Mouse (Mus musculus): ENCODE measurements at regions not wholly inside any gene's neighbourhood (a gene's known extent, or its start where the extent isn't known, plus 50 kb on each side); places are given as distances from the start of the nearest gene placed in this dataset.

DNA sequence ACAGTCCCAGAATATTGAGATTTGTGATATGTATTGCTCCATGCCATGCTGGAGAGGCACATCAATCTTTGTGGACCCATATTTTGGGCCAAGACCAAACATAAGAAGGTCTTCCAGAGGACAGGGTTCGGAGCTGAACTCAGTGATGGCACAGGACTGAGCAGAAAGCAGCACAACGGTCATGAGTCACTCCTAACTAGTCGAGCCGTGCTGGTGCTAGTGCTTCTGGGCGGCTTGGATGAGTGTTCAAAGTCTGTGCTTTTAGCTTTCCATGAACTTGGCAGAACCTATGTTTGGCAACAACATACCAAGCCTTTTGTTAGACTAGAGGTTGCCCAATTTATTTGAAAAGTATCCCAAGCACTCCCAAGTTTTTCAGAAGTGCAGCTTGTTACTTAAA lies 149.1 kb downstream of the Gm7489 start:
- Histone ChIP-seq H3K36me3 (ENCODE audit: control insufficient read depth, insufficient read depth) (no peaks in the 10 kb centered on the region), H3K27me3 (ENCODE audit: control insufficient read depth, insufficient read depth, insufficient read length) (no peaks in the 10 kb centered on the region), H3ac (ENCODE audit: control insufficient read depth, insufficient read length) (no peak overlapping the region), H3K79me2 (ENCODE audit: control insufficient read depth, insufficient read depth) (no peaks in the 10 kb centered on the region), H3K4me3 (no peak overlapping the region), H3K4me2 (ENCODE audit: low read depth) (no peak overlapping the region)
- no peak for TF ChIP-seq CEBPB (IDR thresholded peaks at IDR 0.05; ENCODE audit: insufficient read depth, poor library complexity, severe bottlenecking)
- no peak for TF ChIP-seq E2F4 (IDR thresholded peaks at IDR 0.05; ENCODE audit: insufficient read depth)
- TF ChIP-seq MYOD1 (IDR thresholded peaks at IDR 0.05; ENCODE audit: control insufficient read depth in 1 of 3, insufficient read length in 2 of 3, low read depth in 2 of 3) = no peak
- TF ChIP-seq SRF (IDR thresholded peaks at IDR 0.05; ENCODE audit: control insufficient read depth, insufficient read length, low read depth) = no peak
- TF ChIP-seq REST (IDR thresholded peaks at IDR 0.05; ENCODE audit: insufficient read depth, insufficient read length) = no peak

DNA sequence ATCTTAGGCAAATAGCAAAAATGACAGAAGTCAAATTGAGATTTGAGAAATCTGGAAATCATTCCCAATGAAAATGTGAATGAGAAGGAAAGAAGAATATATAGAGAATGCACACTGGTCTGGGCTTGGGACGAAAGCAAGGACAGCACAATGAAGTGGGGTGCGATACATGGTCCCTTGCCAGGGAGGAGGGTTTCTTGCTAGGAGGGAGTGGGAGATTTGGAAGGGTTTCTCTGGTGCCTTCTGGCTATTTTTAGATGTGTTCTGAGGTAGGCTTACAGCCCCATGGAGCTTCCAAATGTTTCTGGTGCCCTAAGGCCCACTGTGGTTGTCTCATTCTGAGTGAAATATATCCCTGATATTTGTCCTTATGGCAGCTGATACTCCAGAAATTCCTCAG lies 166.0 kb downstream of the Gm7489 start:
- H3K27me3 ChIP-seq (ENCODE audit: control insufficient read depth, insufficient read depth, insufficient read length) = peaks cover 4% of the 10 kb centered on the region
- H3K4me2 ChIP-seq (ENCODE audit: low read depth) = no peak overlapping the region
- no peaks in the 10 kb centered on the region for H3K79me2 ChIP-seq (ENCODE audit: control insufficient read depth, insufficient read depth)
- H3K36me3 ChIP-seq (ENCODE audit: control insufficient read depth, insufficient read depth) = no peaks in the 10 kb centered on the region
- no peak overlapping the region for H3ac ChIP-seq (ENCODE audit: control insufficient read depth, insufficient read length)
- TF ChIP-seq USF1 (IDR thresholded peaks at IDR 0.05; ENCODE audit: low read depth) (no peak), E2F4 (IDR thresholded peaks at IDR 0.05; ENCODE audit: insufficient read depth) (no peak), MYOD1 (IDR thresholded peaks at IDR 0.05; ENCODE audit: control insufficient read depth in 1 of 3, insufficient read length in 2 of 3, low read depth in 2 of 3) (no peak), POLR2AphosphoS2 (IDR thresholded peaks at IDR 0.05; ENCODE audit: insufficient read length, low read depth) (no peak), POLR2A (IDR thresholded peaks at IDR 0.05; ENCODE audit: insufficient read length, low read depth) (no peak)
- no peak overlapping the region for H3K4me3 ChIP-seq

DNA sequence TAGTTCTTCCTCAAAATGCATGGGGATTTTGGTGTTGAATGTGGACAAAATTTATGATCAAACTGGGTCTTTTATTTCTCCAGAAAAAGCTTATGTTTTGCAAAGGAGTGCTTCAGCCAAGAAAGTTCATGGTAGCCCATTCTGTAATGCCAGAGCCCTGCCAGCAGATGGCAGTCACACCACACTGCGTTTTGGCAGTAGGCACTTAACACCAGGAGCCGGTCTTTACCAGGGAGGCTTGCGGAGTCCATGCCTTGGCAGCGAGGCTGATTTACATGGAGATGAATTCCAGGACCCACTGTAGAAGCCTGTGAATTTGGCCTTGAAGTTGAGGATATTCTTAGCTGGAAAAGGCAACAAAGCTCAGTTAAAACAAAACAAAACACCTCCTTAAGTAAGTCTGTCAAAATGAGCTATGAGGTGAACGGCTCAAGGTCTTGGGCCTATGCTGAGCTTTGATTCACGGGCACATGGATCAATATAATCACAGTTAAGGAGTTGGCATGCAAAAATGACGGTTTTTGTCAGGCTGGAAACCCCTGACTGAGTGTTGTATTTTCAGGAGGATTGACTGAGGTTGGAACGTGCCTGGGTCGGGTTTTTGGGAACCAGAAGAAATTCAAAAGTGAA lies 185.4 kb downstream of the Gm7489 start:
- TF ChIP-seq CEBPB (IDR thresholded peaks at IDR 0.05; ENCODE audit: insufficient read depth, poor library complexity, severe bottlenecking) (no peak), TCF12 (IDR thresholded peaks at IDR 0.05; ENCODE audit: insufficient read depth, poor library complexity, severe bottlenecking) (no peak)
- no peak overlapping the region for H3K4me2 ChIP-seq (ENCODE audit: low read depth)
- no peaks in the 10 kb centered on the region for H3K36me3 ChIP-seq (ENCODE audit: control insufficient read depth, insufficient read depth)
- no peak overlapping the region for H3ac ChIP-seq (ENCODE audit: control insufficient read depth, insufficient read length)
- no peak overlapping the region for H3K4me3 ChIP-seq
- no peaks in the 10 kb centered on the region for H3K79me2 ChIP-seq (ENCODE audit: control insufficient read depth, insufficient read depth)
- H3K27me3 ChIP-seq (ENCODE audit: control insufficient read depth, insufficient read depth, insufficient read length) = no peaks in the 10 kb centered on the region

DNA sequence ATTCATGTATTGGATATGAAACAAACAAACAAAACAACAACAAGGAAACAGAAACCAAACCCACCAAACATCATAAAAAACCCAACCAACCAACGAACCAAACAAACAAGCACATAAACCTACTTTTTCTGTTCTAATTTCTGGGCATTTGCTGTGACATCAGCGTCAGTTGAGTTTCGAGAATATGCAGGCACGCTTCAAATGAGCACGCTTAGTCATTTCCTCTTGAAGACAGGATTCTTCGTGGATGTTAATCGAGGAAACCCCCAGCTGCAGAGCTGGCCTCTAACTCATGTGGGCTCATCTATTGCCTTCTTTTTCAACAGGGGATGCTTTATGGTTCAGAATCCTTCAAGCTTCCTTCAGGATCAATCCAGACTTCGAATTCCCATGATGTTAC lies 187.0 kb downstream of the Gm7489 start:
- Histone ChIP-seq H3K4me2 (ENCODE audit: low read depth) (no peak overlapping the region), H3K4me3 (no peak overlapping the region), H3ac (ENCODE audit: control insufficient read depth, insufficient read length) (no peak overlapping the region), H3K79me2 (ENCODE audit: control insufficient read depth, insufficient read depth) (no peaks in the 10 kb centered on the region), H3K27me3 (ENCODE audit: control insufficient read depth, insufficient read depth, insufficient read length) (no peaks in the 10 kb centered on the region), H3K36me3 (ENCODE audit: control insufficient read depth, insufficient read depth) (no peaks in the 10 kb centered on the region)
- TF ChIP-seq TCF12 (IDR thresholded peaks at IDR 0.05; ENCODE audit: insufficient read depth, poor library complexity, severe bottlenecking) (no peak), MYOG (IDR thresholded peaks at IDR 0.05; ENCODE audit: control insufficient read depth in 1 of 3, insufficient read depth in 1 of 3, insufficient read length in 2 of 3, low read depth in 2 of 3) (no peak), MYOD1 (IDR thresholded peaks at IDR 0.05; ENCODE audit: control insufficient read depth in 1 of 3, insufficient read length in 2 of 3, low read depth in 2 of 3) (no peak), POLR2A (IDR thresholded peaks at IDR 0.05; ENCODE audit: insufficient read length, low read depth) (no peak), REST (IDR thresholded peaks at IDR 0.05; ENCODE audit: insufficient read depth, insufficient read length) (no peak), TCF3 (IDR thresholded peaks at IDR 0.05; ENCODE audit: insufficient read length, low read depth) (no peak), CEBPB (IDR thresholded peaks at IDR 0.05; ENCODE audit: insufficient read depth, poor library complexity, severe bottlenecking) (no peak), MAX (IDR thresholded peaks at IDR 0.05; ENCODE audit: low read depth) (no peak), USF1 (IDR thresholded peaks at IDR 0.05; ENCODE audit: low read depth) (no peak), POLR2AphosphoS2 (IDR thresholded peaks at IDR 0.05; ENCODE audit: insufficient read length, low read depth) (no peak), E2F4 (IDR thresholded peaks at IDR 0.05; ENCODE audit: insufficient read depth) (no peak), SRF (IDR thresholded peaks at IDR 0.05; ENCODE audit: control insufficient read depth, insufficient read length, low read depth) (no peak)

DNA sequence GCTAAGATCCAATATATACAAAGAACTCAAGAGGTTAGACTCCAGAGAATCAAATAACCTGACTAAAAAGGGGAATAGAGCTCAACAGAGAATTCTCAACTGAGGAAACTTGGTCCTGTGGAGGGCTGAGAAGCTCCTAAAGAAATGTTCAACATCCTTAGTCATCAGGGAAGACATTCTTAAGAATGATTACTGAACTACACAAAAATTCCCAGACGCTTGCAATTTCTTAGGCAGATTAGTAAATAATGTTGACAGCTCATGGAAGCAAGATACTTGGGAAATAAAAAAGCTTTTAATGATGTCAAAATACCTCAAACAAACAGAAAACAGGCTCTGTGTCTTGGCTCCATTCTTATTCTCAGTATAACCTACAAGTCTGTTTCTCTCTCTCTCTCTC lies 206.6 kb downstream of the Gm7489 start:
- no peak for TF ChIP-seq POLR2AphosphoS2 (IDR thresholded peaks at IDR 0.05; ENCODE audit: insufficient read length, low read depth)
- TF ChIP-seq REST (IDR thresholded peaks at IDR 0.05; ENCODE audit: insufficient read depth, insufficient read length) = no peak
- TF ChIP-seq TCF12 (IDR thresholded peaks at IDR 0.05; ENCODE audit: insufficient read depth, poor library complexity, severe bottlenecking) = no peak
- TF ChIP-seq E2F4 (IDR thresholded peaks at IDR 0.05; ENCODE audit: insufficient read depth) = no peak
- TF ChIP-seq USF1 (IDR thresholded peaks at IDR 0.05; ENCODE audit: low read depth) = no peak
- no peak for TF ChIP-seq MYOG (IDR thresholded peaks at IDR 0.05; ENCODE audit: control insufficient read depth in 1 of 3, insufficient read depth in 1 of 3, insufficient read length in 2 of 3, low read depth in 2 of 3)
- TF ChIP-seq MAX (IDR thresholded peaks at IDR 0.05; ENCODE audit: low read depth) = no peak
- no peak for TF ChIP-seq TCF3 (IDR thresholded peaks at IDR 0.05; ENCODE audit: insufficient read length, low read depth)
- TF ChIP-seq MYOD1 (IDR thresholded peaks at IDR 0.05; ENCODE audit: control insufficient read depth in 1 of 3, insufficient read length in 2 of 3, low read depth in 2 of 3) = no peak
- H3K79me2 ChIP-seq (ENCODE audit: control insufficient read depth, insufficient read depth) = no peaks in the 10 kb centered on the region
- H3K27me3 ChIP-seq (ENCODE audit: control insufficient read depth, insufficient read depth, insufficient read length) = no peaks in the 10 kb centered on the region
- no peak overlapping the region for H3K4me3 ChIP-seq
- no peaks in the 10 kb centered on the region for H3K36me3 ChIP-seq (ENCODE audit: control insufficient read depth, insufficient read depth)
- H3K4me2 ChIP-seq (ENCODE audit: low read depth) = no peak overlapping the region
- H3ac ChIP-seq (ENCODE audit: control insufficient read depth, insufficient read length) = no peak overlapping the region

Measured in myocyte (in vitro differentiated cells).